Comparison of ENCODE assay signal across 9 mouse cellular contexts in genomic region chr2:170132716-170133092, GRCm38 (mm10). TPM values are rescaled to one million over a fixed set of nuclear protein-coding genes. Genes with fewer than 3 reads are reported as not detected.
DNase-seq lines count a peak whose midpoint lies in the region; ATAC-seq lines count a peak whose summit lies in the region.
"Had no signal": no experiment of that assay in that cellular context is flagged by ENCODE, and none has a peak within 500 bp of the region (broad histone marks: within the 10 kb centered on the region; RNA-seq: fewer than 3 reads in every experiment).

No protein-coding gene starts in this region.

- H3K27me3 ChIP-seq in heart, embryonic 11.5 days (ENCODE audit: control insufficient read depth, insufficient read depth, low read length): no peaks in the 10 kb centered on the region
- no peaks in the 10 kb centered on the region for H3K27me3 ChIP-seq in liver, embryonic 13.5 days

- no peaks in the 10 kb centered on the region for H3K9me3 ChIP-seq in heart, embryonic 11.5 days (replicated peaks; ENCODE audit: control insufficient read depth, low read length)
- H3K9me3 ChIP-seq in liver, embryonic 13.5 days (replicated peaks): no peaks in the 10 kb centered on the region

- H3K9ac ChIP-seq in heart, embryonic 11.5 days (ENCODE audit: low read depth, low read length): peak overlapping the region; percentile 86
- peak overlapping the region; percentile 78 for H3K9ac ChIP-seq in liver, embryonic 13.5 days

- peak overlapping the region; percentile 90 for H3K4me2 ChIP-seq in heart, embryonic 11.5 days
- peak overlapping the region; percentile 97 for H3K4me2 ChIP-seq in liver, embryonic 13.5 days

- H3K4me1 ChIP-seq in heart, embryonic 11.5 days (ENCODE audit: control insufficient read depth, insufficient read depth, low read length): peaks cover 33% of the 10 kb centered on the region
- H3K4me1 ChIP-seq in liver, embryonic 13.5 days (replicated peaks): peaks cover 87% of the 10 kb centered on the region

- no peaks in the 10 kb centered on the region for H3K36me3 ChIP-seq in heart, embryonic 11.5 days (ENCODE audit: control insufficient read depth, insufficient read depth, low read length)
- no peaks in the 10 kb centered on the region for H3K36me3 ChIP-seq in liver, embryonic 13.5 days

- peak overlapping the region; percentile 57 for H3K4me3 ChIP-seq in heart, embryonic 11.5 days (ENCODE audit: low read depth, low read length)
- peak overlapping the region; percentile 98 for H3K4me3 ChIP-seq in liver, embryonic 13.5 days (replicated peaks)

- DNase-seq in heart, adult 18-20 months: no peak
- peak; percentile 48 for DNase-seq in thymus, postnatal 0 days (ENCODE audit: low spot score)
- DNase-seq in thymus, postnatal 10 days (ENCODE audit: low spot score in 2 of 2): no peak
- DNase-seq in liver, embryonic 13.5 days: no peak
- DNase-seq in right cerebral cortex, postnatal 36 days (ENCODE audit: low spot score in 2 of 2): no peak
- DNase-seq in frontal cortex, adult 2 months (ENCODE audit: extremely low spot score in 1 of 2, low spot score in 1 of 2): no peak
- DNase-seq in gastrocnemius, adult 8-10 months (ENCODE audit: low spot score in 2 of 2): no peak
- DNase-seq: cerebellum, adult 9-11 months had no signal

- WGBS in heart, embryonic 11.5 days (ENCODE audit: insufficient replicate concordance): 0% methylated on average over 3 of the region's 3 CpGs
- WGBS in liver, embryonic 13.5 days (ENCODE audit: insufficient replicate concordance): 4% methylated on average over 3 of the region's 3 CpGs

- ATAC-seq in heart, embryonic 11.5 days (replicated peaks; ENCODE audit: insufficient number of reproducible peaks, low FRiP score, low TSS enrichment): no peak
- ATAC-seq in liver, embryonic 13.5 days (ENCODE audit: low read depth): no peak

- H3K27ac ChIP-seq in heart, embryonic 11.5 days (ENCODE audit: low read depth, low read length): peak overlapping the region; percentile 91
- peak overlapping the region; percentile 90 for H3K27ac ChIP-seq in liver, embryonic 13.5 days

RNA-seq across cellular contexts. Expression of gene Zfp217, which starts 15.2 kb away (rescaled TPM):
- polyA plus RNA-seq in heart, embryonic 11.5 days (2014; fragmentation: Nextera tagmentation; extraction: Ambion mirVana): 2.9 and 3.7 TPM in 2 replicates
- total RNA-seq in heart, adult 18-20 months (2021): 10 to 100 TPM in 1 of 2 experiments, 1 to 10 TPM in 1; 7.5 to 10.2 TPM
- 5.8 and 6.9 TPM in 2 replicates for polyA plus RNA-seq in thymus, postnatal 0 days (2015; fragmentation: Nextera tagmentation; extraction: Ambion mirVana)
- 3.6 and 3.7 TPM in 2 replicates for polyA plus RNA-seq in liver, embryonic 13.5 days (2015; fragmentation: Nextera tagmentation; extraction: Ambion mirVana)
- polyA plus RNA-seq in frontal cortex, adult 2 months (2012; rRNA removed): 1.8 and 2.4 TPM in 2 replicates
- 1 to 10 TPM; 5.9 to 7.5 (median 6.7) TPM for total RNA-seq in gastrocnemius, adult 8-10 months (2022)
